ENCODE assay signal across 8 mouse cellular contexts in the genomic region with DNA sequence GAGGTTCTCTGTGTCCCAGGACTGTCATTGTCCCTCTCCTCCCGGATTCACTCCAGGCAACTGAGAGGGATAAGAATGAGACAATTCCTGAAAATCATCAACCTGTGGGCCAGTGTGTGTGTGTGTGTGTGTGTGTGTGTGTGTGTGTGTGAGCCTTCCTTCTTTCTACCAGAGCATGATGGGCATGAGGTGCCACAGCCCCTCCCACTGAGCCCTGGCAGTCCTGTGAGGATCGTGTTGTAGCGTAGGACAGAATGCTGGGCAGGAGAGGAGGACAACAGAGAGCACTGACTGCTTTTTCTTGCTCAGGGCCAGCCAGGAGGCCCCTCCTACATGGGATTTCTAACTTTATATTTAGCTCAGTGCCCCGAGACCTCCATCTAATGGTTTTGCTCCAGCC. TPM values are rescaled to one million over a fixed set of nuclear protein-coding genes. Genes with fewer than 3 reads are reported as not detected.
DNase-seq lines count a peak whose midpoint lies in the region; ATAC-seq and TF ChIP-seq lines count a peak whose summit lies in the region.
"Had no signal": no experiment of that assay in that cellular context is flagged by ENCODE, and none has a peak within 500 bp of the region (broad histone marks: within the 10 kb centered on the region; RNA-seq: fewer than 3 reads in every experiment).

No protein-coding gene starts in this region.

- no peaks in the 10 kb centered on the region for H3K9me3 ChIP-seq in hindbrain, embryonic 13.5 days
- H3K9me3 ChIP-seq in hindbrain, embryonic 10.5 days, result no peaks in the 10 kb centered on the region
- H3K9me3 ChIP-seq in G1E (replicated peaks), result no peaks in the 10 kb centered on the region
- no peaks in the 10 kb centered on the region for H3K9me3 ChIP-seq in liver, embryonic 15.5 days (replicated peaks)

- DNase-seq in hindbrain, embryonic 10.5 days (ENCODE audit: low spot score), result no peak
- no peak for DNase-seq in G1E (ENCODE audit: low spot score)
- no peak for DNase-seq in thymus, postnatal 4 days
- no peak for DNase-seq in frontal cortex, postnatal 10 days (ENCODE audit: low spot score in 2 of 2)
- DNase-seq: cerebellum, adult 11 months had no signal

- TF ChIP-seq CTCF in G1E (IDR thresholded peaks at IDR 0.05; ENCODE audit: low read depth, low read length), result no peak
- no peak for TF ChIP-seq CTCF in embryonic fibroblast, embryonic 13.5 days (IDR thresholded peaks at IDR 0.05; ENCODE audit: borderline replicate concordance, insufficient read depth, low read length)

- peak overlapping the region; percentile 69 for H3K4me3 ChIP-seq in hindbrain, embryonic 13.5 days
- no peak overlapping the region for H3K4me3 ChIP-seq in hindbrain, embryonic 10.5 days
- H3K4me3 ChIP-seq in G1E (ENCODE audit: low read depth, low read length), result peak overlapping the region; percentile 85
- peak overlapping the region; percentile 84 for H3K4me3 ChIP-seq in embryonic fibroblast, embryonic 13.5 days (ENCODE audit: insufficient read depth, low read length)
- H3K4me3 ChIP-seq in liver, embryonic 15.5 days (replicated peaks), result no peak overlapping the region

- no peak overlapping the region; the same call in 1 of the 2 replicates for H3K9ac ChIP-seq in hindbrain, embryonic 13.5 days
- H3K9ac ChIP-seq in liver, embryonic 15.5 days, result no peak overlapping the region

- peak overlapping the region; percentile 97 for H3K4me2 ChIP-seq in hindbrain, embryonic 13.5 days
- peak overlapping the region; percentile 91 for H3K4me2 ChIP-seq in liver, embryonic 15.5 days

- 85% methylated on average over 4 of the region's 4 CpGs for WGBS in hindbrain, embryonic 13.5 days
- WGBS in hindbrain, embryonic 10.5 days, result 85% methylated on average over 4 of the region's 4 CpGs
- 76% methylated on average over 4 of the region's 4 CpGs for WGBS in liver, embryonic 15.5 days (ENCODE audit: insufficient replicate concordance)

- H3K27ac ChIP-seq in hindbrain, embryonic 13.5 days, result no peak overlapping the region
- H3K27ac ChIP-seq in hindbrain, embryonic 10.5 days, result no peak overlapping the region
- peak overlapping the region; percentile 71 for H3K27ac ChIP-seq in embryonic fibroblast, embryonic 13.5 days (ENCODE audit: insufficient read depth, low read length)
- H3K27ac ChIP-seq in liver, embryonic 15.5 days (replicated peaks), result no peak overlapping the region

- no peak for ATAC-seq in hindbrain, embryonic 13.5 days (ENCODE audit: low FRiP score)
- no peak for ATAC-seq in G1E (ENCODE audit: extremely low read depth, insufficient number of reproducible peaks, low FRiP score, poor library complexity, severe bottlenecking)
- ATAC-seq in liver, embryonic 15.5 days (ENCODE audit: insufficient read depth), result no peak

- no peaks in the 10 kb centered on the region for H3K36me3 ChIP-seq in hindbrain, embryonic 13.5 days
- H3K36me3 ChIP-seq in hindbrain, embryonic 10.5 days, result no peaks in the 10 kb centered on the region
- peaks cover 42% of the 10 kb centered on the region for H3K36me3 ChIP-seq in G1E (replicated peaks)
- H3K36me3 ChIP-seq in liver, embryonic 15.5 days (replicated peaks), result peaks cover 21% of the 10 kb centered on the region

- peaks cover 18% of the 10 kb centered on the region for H3K27me3 ChIP-seq in hindbrain, embryonic 13.5 days
- peaks cover 36% of the 10 kb centered on the region for H3K27me3 ChIP-seq in hindbrain, embryonic 10.5 days (ENCODE audit: insufficient read depth, poor library complexity, severe bottlenecking)
- no peaks in the 10 kb centered on the region for H3K27me3 ChIP-seq in G1E (ENCODE audit: insufficient read depth, low read length)
- peaks cover 31% of the 10 kb centered on the region for H3K27me3 ChIP-seq in liver, embryonic 15.5 days

- peak; percentile 10; the same call in 1 of the 2 replicates for TF ChIP-seq POLR2A in embryonic fibroblast, embryonic 13.5 days (IDR thresholded peaks at IDR 0.05; ENCODE audit: low read depth, low read length)

- peaks cover 42% of the 10 kb centered on the region for H3K4me1 ChIP-seq in hindbrain, embryonic 13.5 days (replicated peaks)
- H3K4me1 ChIP-seq in hindbrain, embryonic 10.5 days (replicated peaks), result peaks cover 18% of the 10 kb centered on the region
- peaks cover 86% of the 10 kb centered on the region for H3K4me1 ChIP-seq in G1E (ENCODE audit: insufficient read depth, low read depth, low read length)
- peaks cover 21% of the 10 kb centered on the region for H3K4me1 ChIP-seq in embryonic fibroblast, embryonic 13.5 days (ENCODE audit: control insufficient read depth, insufficient read depth, low read length)
- peaks cover 78% of the 10 kb centered on the region for H3K4me1 ChIP-seq in liver, embryonic 15.5 days (replicated peaks)

RNA-seq across cellular contexts. Expression of a gene that starts 1.4 kb away (rescaled TPM):
- 15.2 and 18.0 TPM in 2 replicates for polyA plus RNA-seq in hindbrain, embryonic 13.5 days (2015; fragmentation: Nextera tagmentation; extraction: Ambion mirVana)
- 6.7 and 8.1 TPM in 2 replicates for polyA plus RNA-seq in hindbrain, embryonic 10.5 days (2016; fragmentation: Nextera tagmentation; extraction: Ambion mirVana)
- total RNA-seq in G1E (2014; fragmentation: Nextera tagmentation) (32.8 and 41.8 TPM in 2 replicates), G1E (2017) (17.0 and 20.1 TPM in 2 replicates)
- polyA plus RNA-seq in G1E (2012), result 46.6 and 48.8 TPM in 2 replicates
- 115 and 142 TPM in 2 replicates for polyA plus RNA-seq in embryonic fibroblast, embryonic 13.5 days (2011; ENCODE audit: insufficient read length, low read depth, missing spikeins)
- 7.6 and 8.9 TPM in 2 replicates for polyA plus RNA-seq in liver, embryonic 15.5 days (2015; fragmentation: Nextera tagmentation; extraction: Ambion mirVana)

RNA-seq across cellular contexts. Expression of a gene that starts 41.3 kb away (rescaled TPM):
- 22.6 and 25.1 TPM in 2 replicates for polyA plus RNA-seq in hindbrain, embryonic 13.5 days (2015; fragmentation: Nextera tagmentation; extraction: Ambion mirVana)
- 39.7 and 39.8 TPM in 2 replicates for polyA plus RNA-seq in hindbrain, embryonic 10.5 days (2016; fragmentation: Nextera tagmentation; extraction: Ambion mirVana)
- 4.7 and 25.4 TPM in 2 replicates for total RNA-seq in G1E (2014; fragmentation: Nextera tagmentation)
- total RNA-seq in G1E (2017), result 2.7 and 3.1 TPM in 2 replicates
- 4.0 and 4.2 TPM in 2 replicates for polyA plus RNA-seq in G1E (2012)
- polyA plus RNA-seq in embryonic fibroblast, embryonic 13.5 days (2011; ENCODE audit: insufficient read length, low read depth, missing spikeins), result 6.5 and 18.2 TPM in 2 replicates
- polyA plus RNA-seq in liver, embryonic 15.5 days (2015; fragmentation: Nextera tagmentation; extraction: Ambion mirVana), result 245 and 277 TPM in 2 replicates

RNA-seq across cellular contexts. Expression of a gene that starts 41.4 kb away (rescaled TPM):
- polyA plus RNA-seq in hindbrain, embryonic 13.5 days (2015; fragmentation: Nextera tagmentation; extraction: Ambion mirVana), result 1.5 and 1.7 TPM in 2 replicates
- 1.8 TPM in 2 replicates for polyA plus RNA-seq in hindbrain, embryonic 10.5 days (2016; fragmentation: Nextera tagmentation; extraction: Ambion mirVana)
- total RNA-seq in G1E (2014; fragmentation: Nextera tagmentation) (not detected in 2 replicates), G1E (2017) (0.22 TPM in 1 of 2 replicates, not detected in the other)
- polyA plus RNA-seq in G1E (2012), result 0.03 TPM in 1 of 2 replicates, not detected in the other
- 0.33 and 0.60 TPM in 2 replicates for polyA plus RNA-seq in embryonic fibroblast, embryonic 13.5 days (2011; ENCODE audit: insufficient read length, low read depth, missing spikeins)
- polyA plus RNA-seq in liver, embryonic 15.5 days (2015; fragmentation: Nextera tagmentation; extraction: Ambion mirVana), result 0.09 and 0.12 TPM in 2 replicates

RNA-seq across cellular contexts. Expression of a gene that starts 58.7 kb away (rescaled TPM):
- polyA plus RNA-seq in hindbrain, embryonic 13.5 days (2015; fragmentation: Nextera tagmentation; extraction: Ambion mirVana), result 149 and 152 TPM in 2 replicates
- 180 and 207 TPM in 2 replicates for polyA plus RNA-seq in hindbrain, embryonic 10.5 days (2016; fragmentation: Nextera tagmentation; extraction: Ambion mirVana)
- 223 and 226 TPM in 2 replicates for total RNA-seq in G1E (2014; fragmentation: Nextera tagmentation)
- total RNA-seq in G1E (2017), result 182 and 199 TPM in 2 replicates
- polyA plus RNA-seq in G1E (2012), result 223 and 275 TPM in 2 replicates
- 83.8 and 86.3 TPM in 2 replicates for polyA plus RNA-seq in embryonic fibroblast, embryonic 13.5 days (2011; ENCODE audit: insufficient read length, low read depth, missing spikeins)
- polyA plus RNA-seq in liver, embryonic 15.5 days (2015; fragmentation: Nextera tagmentation; extraction: Ambion mirVana), result 89.7 and 102 TPM in 2 replicates

Comparison
In these comparisons a context has a peak if more than half of its experiments do, and no peak if none do; other contexts are left out.
1. H3K4me3 ChIP-seq: peak in hindbrain, embryonic 13.5 days (single experiment), G1E (single experiment) and embryonic fibroblast, embryonic 13.5 days (single experiment); none in hindbrain, embryonic 10.5 days (single experiment) and liver, embryonic 15.5 days (single experiment).